Mouse (Mus musculus) thymus, postnatal 4 days (tissue): ENCODE measurements around the gene Exog.

Experiments used
- DNase-seq: peaks from one replicate; pipeline ENCODE4 v3.0.0; 2021

Exog gene

GRCm38 (mm10) chr9:119460410-119460809 is 15.7 kb downstream of the Exog start:
- DNase-seq = peak; percentile 83

GRCm38 (mm10) chr9:119465056-119465455 is 20.3 kb downstream of the Exog start:
- DNase-seq = peak; percentile 80

GRCm38 (mm10) chr9:119465595-119465994 is 20.9 kb downstream of the Exog start:
- peak; percentile 59 for DNase-seq

- DNase-seq = peak; percentile 16
Measured at GRCm38 (mm10) chr9:119469691-119470353, 25.1 kb downstream of the Exog start.

- no peak for DNase-seq
Measured at GRCm38 (mm10) chr9:119472412-119472918, 27.7 kb downstream of the Exog start.

- DNase-seq = no peak
Measured at GRCm38 (mm10) chr9:119473011-119473410, 28.3 kb downstream of the Exog start.

- DNase-seq = no peak
Measured at GRCm38 (mm10) chr9:119473608-119474164, 28.9 kb downstream of the Exog start.

- DNase-seq = no peak
Measured at GRCm38 (mm10) chr9:119474717-119475611, 30.2 kb downstream of the Exog start.

- DNase-seq = no peak
Measured at GRCm38 (mm10) chr9:119477754-119478153, 33.0 kb downstream of the Exog start.

GRCm38 (mm10) chr9:119478345-119478744 is 33.6 kb downstream of the Exog start:
- no peak for DNase-seq

GRCm38 (mm10) chr9:119479297-119479696 is 34.6 kb downstream of the Exog start:
- DNase-seq = no peak

- no peak for DNase-seq
Measured at GRCm38 (mm10) chr9:119481612-119482011, 36.9 kb downstream of the Exog start.

- DNase-seq = peak; percentile 55
Measured at GRCm38 (mm10) chr9:119483554-119484353, 39.0 kb downstream of the Exog start.

- DNase-seq = no peak
Measured at GRCm38 (mm10) chr9:119484420-119484819, 39.7 kb downstream of the Exog start.

- no peak for DNase-seq
Measured at GRCm38 (mm10) chr9:119484868-119485267, 40.1 kb downstream of the Exog start.

- DNase-seq = no peak
Measured at GRCm38 (mm10) chr9:119496354-119496753, 51.6 kb downstream of the Exog start.

- DNase-seq = no peak
Measured at GRCm38 (mm10) chr9:119496960-119497359, 52.2 kb downstream of the Exog start.

- DNase-seq = no peak
Measured at GRCm38 (mm10) chr9:119497546-119498246, 53.0 kb downstream of the Exog start.

- DNase-seq = no peak
Measured at GRCm38 (mm10) chr9:119498247-119498607, 53.5 kb downstream of the Exog start.

- DNase-seq = no peak
Measured at GRCm38 (mm10) chr9:119498885-119499284, 54.1 kb downstream of the Exog start.

GRCm38 (mm10) chr9:119503613-119504012 is 58.9 kb downstream of the Exog start:
- DNase-seq = no peak
